Comparison of ENCODE assay signal across 23 mouse cellular contexts in the genomic region with DNA sequence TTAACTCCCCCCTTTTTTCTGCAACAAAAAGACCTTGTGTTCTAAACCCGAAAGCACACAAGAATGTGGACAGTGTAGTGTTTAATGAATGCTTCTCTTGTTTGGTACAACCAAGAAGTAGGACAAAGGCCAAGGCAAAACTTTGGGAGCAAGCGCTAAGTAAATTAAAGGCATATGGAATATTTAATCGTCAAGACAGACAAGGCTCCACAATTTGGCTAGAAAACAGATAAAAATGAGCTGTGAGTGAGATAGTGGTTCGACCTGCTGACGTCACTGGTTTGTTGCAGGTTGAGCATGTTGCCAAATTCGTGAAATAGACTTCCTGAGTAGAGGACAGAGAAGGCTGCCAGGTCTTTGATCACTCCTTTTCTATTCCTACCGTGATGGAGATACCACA. TPM values are rescaled to one million over a fixed set of nuclear protein-coding genes. Genes with fewer than 3 reads are reported as not detected.
DNase-seq lines count a peak whose midpoint lies in the region; ATAC-seq and TF ChIP-seq lines count a peak whose summit lies in the region.
"Had no signal": no experiment of that assay in that cellular context is flagged by ENCODE, and none has a peak within 500 bp of the region (broad histone marks: within the 10 kb centered on the region; RNA-seq: fewer than 3 reads in every experiment).

No protein-coding gene starts in this region.

- no peak for TF ChIP-seq CTCF in layer of hippocampus, adult 2 months (conservative IDR thresholded peaks at IDR 0.05)

- no peak overlapping the region for H3K9ac ChIP-seq in embryonic facial prominence, embryonic 14.5 days (ENCODE audit: low read depth, low read length)
- H3K9ac ChIP-seq: liver, embryonic 13.5 days had no signal

- H3K4me2 ChIP-seq in embryonic facial prominence, embryonic 14.5 days (ENCODE audit: low read depth, low read length) = no peak overlapping the region
- H3K4me2 ChIP-seq: liver, embryonic 13.5 days; midbrain, embryonic 11.5 days had no signal

- H3K9me3 ChIP-seq in embryonic facial prominence, embryonic 14.5 days (ENCODE audit: control insufficient read depth, low read length) = no peaks in the 10 kb centered on the region
- H3K9me3 ChIP-seq in embryonic facial prominence, embryonic 10.5 days = no peaks in the 10 kb centered on the region
- H3K9me3 ChIP-seq: liver, embryonic 13.5 days had no signal

- peak; percentile 44; the same call in 1 of the 2 replicates for ATAC-seq in embryonic facial prominence, embryonic 14.5 days (ENCODE audit: low read depth)
- ATAC-seq: CD4-positive, CD25-positive, alpha-beta regulatory T cell, adult 4 months; forebrain, embryonic 16.5 days; hindbrain, embryonic 16.5 days had no signal

- H3K4me1 ChIP-seq in embryonic facial prominence, embryonic 14.5 days (ENCODE audit: control insufficient read depth, insufficient read depth, low read length) = no peaks in the 10 kb centered on the region
- H3K4me1 ChIP-seq in embryonic facial prominence, embryonic 10.5 days = no peaks in the 10 kb centered on the region
- H3K4me1 ChIP-seq: liver, embryonic 13.5 days had no signal

- no peak overlapping the region for H3K27ac ChIP-seq in embryonic facial prominence, embryonic 14.5 days (replicated peaks; ENCODE audit: low read depth, low read length)
- no peak overlapping the region for H3K27ac ChIP-seq in embryonic facial prominence, embryonic 10.5 days (replicated peaks)
- H3K27ac ChIP-seq in layer of hippocampus, adult 2 months = peak overlapping the region; percentile 83
- H3K27ac ChIP-seq: liver, embryonic 13.5 days had no signal

- H3K27me3 ChIP-seq in embryonic facial prominence, embryonic 14.5 days (replicated peaks; ENCODE audit: control insufficient read depth, insufficient read depth, low read length) = no peaks in the 10 kb centered on the region
- H3K27me3 ChIP-seq in embryonic facial prominence, embryonic 10.5 days (replicated peaks; ENCODE audit: low read depth, poor library complexity, severe bottlenecking) = no peaks in the 10 kb centered on the region
- H3K27me3 ChIP-seq: liver, embryonic 13.5 days had no signal

- no peaks in the 10 kb centered on the region for H3K36me3 ChIP-seq in embryonic facial prominence, embryonic 14.5 days (ENCODE audit: control insufficient read depth, insufficient read depth, low read length)
- H3K36me3 ChIP-seq in embryonic facial prominence, embryonic 10.5 days (replicated peaks) = no peaks in the 10 kb centered on the region

- H3K4me3 ChIP-seq in embryonic facial prominence, embryonic 14.5 days (ENCODE audit: low read depth, low read length) = no peak overlapping the region
- H3K4me3 ChIP-seq in embryonic facial prominence, embryonic 10.5 days = no peak overlapping the region
- H3K4me3 ChIP-seq in layer of hippocampus, adult 2 months = no peak overlapping the region
- H3K4me3 ChIP-seq: liver, embryonic 13.5 days had no signal

- peak; percentile 39 for DNase-seq in embryonic facial prominence, embryonic 14.5 days (ENCODE audit: low spot score)
- DNase-seq in embryonic facial prominence, embryonic 10.5 days (ENCODE audit: low spot score) = no peak
- DNase-seq in layer of hippocampus, adult 2 months (ENCODE audit: low spot score in 2 of 2) = no peak
- no peak for DNase-seq in layer of hippocampus, adult 9-10 months (ENCODE audit: low spot score)
- DNase-seq in 3T3-L1 (ENCODE audit: low read depth, low spot score) = peak; percentile 66
- peak; percentile 33 for DNase-seq in fibroblast of lung, adult 2 months (ENCODE audit: low read depth)
- no peak for DNase-seq in kidney, adult 11 months
- DNase-seq in gastrocnemius, postnatal 4 days (ENCODE audit: low spot score in 2 of 2) = no peak
- DNase-seq: adrenal gland, postnatal 25 days; cerebellum, adult 2 months; cerebellum, postnatal 36 days; heart, postnatal 4 days; kidney, adult 18-20 months; kidney, postnatal 10 days; liver, embryonic 13.5 days; lung, postnatal 4 days; right cerebral cortex, adult 18-20 months; thymus, postnatal 14 days had no signal

- 46% methylated on average over 7 of the region's 7 CpGs for WGBS in embryonic facial prominence, embryonic 14.5 days
- 61% methylated on average over 7 of the region's 7 CpGs for WGBS in embryonic facial prominence, embryonic 10.5 days

RNA-seq across cellular contexts. Expression of gene Fermt2, which starts 58.5 kb away (rescaled TPM):
- 132 and 153 TPM in 2 replicates for polyA plus RNA-seq in embryonic facial prominence, embryonic 14.5 days (2014; fragmentation: Nextera tagmentation; extraction: Ambion mirVana)
- polyA plus RNA-seq in embryonic facial prominence, embryonic 10.5 days (2016; fragmentation: Nextera tagmentation; extraction: Ambion mirVana) = 83.7 and 99.7 TPM in 2 replicates
- total RNA-seq in layer of hippocampus, adult 2 months (2021) = 100 to 1,000 TPM in 1 of 2 experiments, 10 to 100 TPM in 1; 90.8 to 100 TPM
- 100 to 1,000 TPM; 210 to 227 TPM for total RNA-seq in gastrocnemius, postnatal 4 days (2021)
- total RNA-seq: monocyte, adult 5-6 weeks had no signal
- polyA plus RNA-seq: CD4-positive, CD25-positive, alpha-beta regulatory T cell, adult 4 months had no signal

Comparison
In these comparisons a context has a peak if more than half of its experiments do, and no peak if none do; other contexts are left out.
1. DNase-seq: peak in embryonic facial prominence, embryonic 14.5 days (single experiment), 3T3-L1 (single experiment) and fibroblast of lung, adult 2 months (single experiment); none in embryonic facial prominence, embryonic 10.5 days (single experiment), layer of hippocampus, adult 2 months (0 of 2), layer of hippocampus, adult 9-10 months (single experiment), kidney, adult 11 months (single experiment) and gastrocnemius, postnatal 4 days (0 of 2).